Mouse (Mus musculus): Measurements from ENCODE around the gene Stk33. TPM values are rescaled to one million over a fixed set of nuclear protein-coding genes. Genes with fewer than 3 reads are reported as not detected.
A peak's percentile ranks its signal among the peaks of the same experiment; 100 is the strongest.

Stk33 gene
- polyA plus RNA-seq, 1 experiment from 2014 or later = 0.51 TPM

DNA sequence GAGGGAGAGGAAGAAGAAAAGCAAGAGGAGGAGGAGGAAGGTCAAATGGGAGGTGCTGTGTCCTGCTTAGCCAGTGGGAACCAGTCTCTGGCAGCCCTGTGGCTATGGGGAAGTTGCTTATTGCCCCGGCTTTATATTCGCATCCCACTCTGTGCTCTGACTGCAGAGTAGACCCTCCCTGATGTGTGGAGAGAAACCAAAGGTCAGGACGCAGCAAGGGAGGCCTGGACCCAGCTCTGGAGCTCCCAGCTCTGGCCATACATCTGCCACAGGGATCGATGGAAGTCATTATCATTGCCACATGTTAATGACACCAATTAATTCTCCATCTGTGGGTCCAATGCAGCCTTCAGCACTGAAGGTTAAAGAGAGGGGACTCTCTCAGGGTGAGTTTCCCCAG is 171.5 kb downstream of the Stk33 start:
- no peak overlapping the region for H3K27ac ChIP-seq (ENCODE audit: low read length)
- ATAC-seq (ENCODE audit: low FRiP score, low TSS enrichment) = no peak
- no peak overlapping the region for H3K4me2 ChIP-seq (replicated peaks; ENCODE audit: low read depth, low read length)
- 58% methylated on average over 4 of the region's 4 CpGs for WGBS
- no peak overlapping the region for H3K4me3 ChIP-seq (ENCODE audit: low read length)
- H3K9me3 ChIP-seq (ENCODE audit: low read length) = no peaks in the 10 kb centered on the region
- no peaks in the 10 kb centered on the region for H3K36me3 ChIP-seq (ENCODE audit: insufficient read depth, low read length)
- no peak overlapping the region for H3K9ac ChIP-seq (replicated peaks; ENCODE audit: low read length)
- H3K4me1 ChIP-seq (ENCODE audit: insufficient read depth, low read length) = no peaks in the 10 kb centered on the region
- no peaks in the 10 kb centered on the region for H3K27me3 ChIP-seq (ENCODE audit: insufficient read depth, low read length)

DNA sequence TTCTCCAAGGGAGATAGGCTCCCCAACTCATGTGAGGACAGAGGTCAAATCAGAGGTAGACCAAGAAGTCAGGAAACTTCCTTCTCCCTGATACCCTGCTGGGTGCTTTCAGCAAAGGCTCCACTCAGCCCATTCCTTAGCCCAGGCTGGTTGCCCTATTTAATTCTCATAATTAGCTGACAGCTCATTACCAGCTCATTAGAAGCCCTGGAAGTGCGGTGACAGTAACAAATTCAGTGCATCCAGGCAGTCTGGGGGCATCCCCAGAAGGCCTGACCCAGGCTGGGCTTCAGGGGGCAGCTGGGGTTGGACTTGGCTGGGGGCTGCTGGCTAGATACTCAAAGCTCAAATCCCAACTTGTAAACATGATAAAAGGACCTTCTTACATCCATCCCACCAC is 172.7 kb downstream of the Stk33 start:
- no peaks in the 10 kb centered on the region for H3K4me1 ChIP-seq (ENCODE audit: insufficient read depth, low read length)
- no peak overlapping the region for H3K4me2 ChIP-seq (replicated peaks; ENCODE audit: low read depth, low read length)
- H3K36me3 ChIP-seq (ENCODE audit: insufficient read depth, low read length) = no peaks in the 10 kb centered on the region
- 70% methylated on average over 1 of the region's 1 CpGs for WGBS
- no peak overlapping the region for H3K27ac ChIP-seq (ENCODE audit: low read length)
- no peak overlapping the region for H3K9ac ChIP-seq (replicated peaks; ENCODE audit: low read length)
- H3K9me3 ChIP-seq (ENCODE audit: low read length) = no peaks in the 10 kb centered on the region
- H3K27me3 ChIP-seq (ENCODE audit: insufficient read depth, low read length) = no peaks in the 10 kb centered on the region
- no peak overlapping the region for H3K4me3 ChIP-seq (ENCODE audit: low read length)
- ATAC-seq (ENCODE audit: low FRiP score, low TSS enrichment) = no peak

DNA sequence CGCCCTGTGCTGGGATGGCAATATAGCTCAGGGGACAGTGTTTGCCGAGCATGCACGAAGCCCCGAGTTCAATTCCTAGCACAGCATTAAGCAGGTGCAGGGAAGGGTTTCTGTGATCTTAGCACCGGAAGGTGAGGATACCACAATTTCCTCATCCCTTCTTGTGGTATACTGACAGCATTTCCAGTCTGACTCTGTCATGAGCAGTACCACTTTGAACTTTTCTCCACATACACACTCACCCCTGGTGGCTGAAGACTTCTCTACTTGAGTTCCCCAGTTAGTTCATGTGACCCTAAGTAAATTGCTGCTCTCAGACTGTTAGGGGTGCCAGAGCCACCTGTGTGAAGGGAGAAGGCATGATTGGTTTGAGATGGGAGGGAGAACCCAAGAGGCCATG is 173.3 kb downstream of the Stk33 start:
- WGBS = 83% methylated on average over 5 of the region's 5 CpGs

DNA sequence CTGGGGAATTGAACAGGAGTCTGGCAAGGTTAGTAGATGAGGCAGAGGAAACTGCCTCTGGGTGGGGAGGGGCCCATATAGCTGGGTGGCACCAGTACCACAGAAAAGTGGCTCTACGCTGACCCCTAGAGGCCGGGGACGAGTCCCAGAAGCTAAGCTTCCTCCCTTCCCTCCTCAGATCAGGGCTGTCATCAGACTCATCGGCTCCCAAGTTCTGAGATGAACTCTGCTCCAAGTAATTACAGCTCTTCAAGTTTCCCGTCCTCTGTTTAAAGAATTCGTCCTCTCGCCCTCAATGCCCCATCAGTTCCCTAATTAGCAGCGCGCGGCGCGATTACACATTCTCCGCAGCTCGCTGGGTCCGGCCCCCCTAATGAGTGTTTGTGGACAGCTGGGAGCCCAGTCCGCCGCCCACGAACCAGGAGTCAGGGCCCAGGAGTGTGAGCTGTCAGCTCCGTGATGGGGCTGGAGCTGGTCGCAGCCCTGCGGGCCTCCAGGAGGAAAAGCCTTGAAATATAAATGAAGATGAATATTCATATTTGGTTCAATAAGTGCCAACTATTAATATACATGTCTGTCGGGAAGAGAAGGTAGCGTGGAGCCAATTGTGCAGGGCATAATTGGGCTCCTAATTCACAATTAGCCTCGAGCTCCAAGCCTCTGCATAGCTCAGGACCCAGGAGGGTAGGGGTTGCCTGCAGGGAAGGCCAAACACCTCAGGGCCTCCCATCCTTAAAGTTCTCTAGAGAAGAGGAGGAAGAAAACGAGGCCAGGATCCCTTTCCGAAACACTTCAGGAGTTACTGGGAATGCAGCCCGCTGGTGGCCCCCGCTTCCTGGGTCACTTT is 183.2 kb downstream of the Stk33 start:
- no peaks in the 10 kb centered on the region for H3K27me3 ChIP-seq (ENCODE audit: insufficient read depth, low read length)
- no peaks in the 10 kb centered on the region for H3K9me3 ChIP-seq (ENCODE audit: low read length)
- no peak overlapping the region for H3K27ac ChIP-seq (ENCODE audit: low read length)
- WGBS = 15% methylated on average over 28 of the region's 28 CpGs
- H3K36me3 ChIP-seq (ENCODE audit: insufficient read depth, low read length) = no peaks in the 10 kb centered on the region
- peaks cover 5% of the 10 kb centered on the region; the same call in 1 of the 2 replicates for H3K4me1 ChIP-seq (ENCODE audit: insufficient read depth, low read length)
- peak; percentile 88 for ATAC-seq (ENCODE audit: low FRiP score, low TSS enrichment)
- no peak overlapping the region for H3K9ac ChIP-seq (replicated peaks; ENCODE audit: low read length)
- H3K4me2 ChIP-seq (replicated peaks; ENCODE audit: low read depth, low read length) = peak overlapping the region; percentile 27; the same call in 1 of the 2 replicates
- 0 out of 2 replicates have a peak overlapping the region, but pooled peaks have one; percentile 3 for H3K4me3 ChIP-seq (ENCODE audit: low read length)

More for the DNA sequence above, 173.3 kb downstream of the Stk33 start:
- H3K4me2 ChIP-seq (replicated peaks; ENCODE audit: low read depth, low read length) = no peak overlapping the region
- no peak overlapping the region for H3K27ac ChIP-seq (ENCODE audit: low read length)
- H3K4me3 ChIP-seq (ENCODE audit: low read length) = no peak overlapping the region
- no peaks in the 10 kb centered on the region for H3K36me3 ChIP-seq (ENCODE audit: insufficient read depth, low read length)
- H3K9ac ChIP-seq (replicated peaks; ENCODE audit: low read length) = no peak overlapping the region
- H3K27me3 ChIP-seq (ENCODE audit: insufficient read depth, low read length) = no peaks in the 10 kb centered on the region
- no peak for ATAC-seq (ENCODE audit: low FRiP score, low TSS enrichment)
- no peaks in the 10 kb centered on the region for H3K9me3 ChIP-seq (ENCODE audit: low read length)
- H3K4me1 ChIP-seq (ENCODE audit: insufficient read depth, low read length) = no peaks in the 10 kb centered on the region

DNA sequence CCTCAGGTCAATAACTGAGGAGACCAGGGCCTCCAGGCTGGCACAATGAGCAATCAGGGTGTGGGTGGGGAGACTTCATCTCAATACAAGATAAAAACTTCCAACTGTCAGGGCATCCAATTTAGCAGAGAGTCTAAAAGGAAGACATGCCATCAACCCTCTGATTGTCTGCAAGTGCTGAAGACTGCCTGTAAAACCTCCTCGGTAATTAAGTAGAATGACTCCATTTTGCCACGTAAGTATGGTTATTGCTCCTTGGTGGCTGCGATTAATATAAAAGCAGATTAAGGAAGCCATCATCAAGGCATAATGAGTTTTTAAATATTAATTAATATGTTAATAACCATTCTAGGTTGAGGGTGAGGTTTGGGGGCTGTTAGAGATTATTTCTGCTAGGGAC is 187.5 kb downstream of the Stk33 start:
- no peak for ATAC-seq (ENCODE audit: low FRiP score, low TSS enrichment)
- H3K27ac ChIP-seq (ENCODE audit: low read length) = no peak overlapping the region
- WGBS = 82% methylated on average over 3 of the region's 3 CpGs
- H3K4me2 ChIP-seq (replicated peaks; ENCODE audit: low read depth, low read length) = no peak overlapping the region
- H3K27me3 ChIP-seq (ENCODE audit: insufficient read depth, low read length) = no peaks in the 10 kb centered on the region
- H3K4me3 ChIP-seq (ENCODE audit: low read length) = no peak overlapping the region
- no peaks in the 10 kb centered on the region for H3K9me3 ChIP-seq (ENCODE audit: low read length)
- H3K9ac ChIP-seq (replicated peaks; ENCODE audit: low read length) = no peak overlapping the region
- H3K4me1 ChIP-seq (ENCODE audit: insufficient read depth, low read length) = peaks cover 5% of the 10 kb centered on the region; the same call in 1 of the 2 replicates
- H3K36me3 ChIP-seq (ENCODE audit: insufficient read depth, low read length) = no peaks in the 10 kb centered on the region

DNA sequence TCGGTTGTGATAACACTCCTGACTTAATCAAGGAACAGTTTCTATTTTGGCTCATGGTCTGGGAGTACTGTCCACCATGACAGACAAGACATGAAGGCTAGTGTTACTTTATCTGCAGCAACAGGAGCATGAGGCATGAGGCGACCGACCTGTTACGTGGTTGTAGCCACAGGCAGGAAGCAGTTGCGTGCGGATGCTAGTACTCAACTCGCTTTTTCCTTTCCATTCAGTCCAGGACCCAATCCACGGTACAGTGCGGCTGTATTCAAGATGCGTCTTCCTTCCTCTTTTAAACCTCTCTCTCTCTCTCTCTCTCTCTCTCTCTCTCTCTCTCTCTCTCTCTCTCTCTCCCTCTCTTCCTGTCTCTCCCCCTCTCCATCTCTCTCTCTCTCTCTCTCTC is 194.1 kb downstream of the Stk33 start:
- Histone ChIP-seq H3K9ac (replicated peaks; ENCODE audit: low read length) (no peak overlapping the region), H3K36me3 (ENCODE audit: insufficient read depth, low read length) (no peaks in the 10 kb centered on the region), H3K4me1 (ENCODE audit: insufficient read depth, low read length) (no peaks in the 10 kb centered on the region), H3K27ac (ENCODE audit: low read length) (no peak overlapping the region), H3K27me3 (ENCODE audit: insufficient read depth, low read length) (no peaks in the 10 kb centered on the region), H3K9me3 (ENCODE audit: low read length) (no peaks in the 10 kb centered on the region), H3K4me2 (replicated peaks; ENCODE audit: low read depth, low read length) (no peak overlapping the region), H3K4me3 (ENCODE audit: low read length) (no peak overlapping the region)
- WGBS = 96% methylated on average over 10 of the region's 10 CpGs
- ATAC-seq (ENCODE audit: low FRiP score, low TSS enrichment) = no peak

DNA sequence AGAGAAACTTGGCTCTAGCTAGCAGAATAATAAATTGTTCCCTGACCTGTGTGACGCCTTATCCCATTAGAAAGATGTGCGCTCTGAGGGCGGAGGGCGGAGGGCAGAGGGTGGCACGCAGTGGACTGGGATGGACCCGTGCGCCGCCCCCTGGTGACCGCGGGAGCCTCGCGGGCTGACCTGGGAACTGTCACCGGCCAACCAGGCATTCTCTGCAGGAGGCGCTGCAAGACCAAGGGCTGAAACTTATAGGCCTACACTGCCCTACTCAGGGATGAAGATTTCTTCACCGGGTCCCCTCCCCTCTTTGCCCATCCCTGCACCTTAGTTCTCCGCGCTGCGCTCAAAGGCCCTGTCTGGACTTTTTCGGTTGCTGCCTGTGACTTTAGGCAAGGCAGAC is 197.6 kb downstream of the Stk33 start:
- H3K27me3 ChIP-seq (ENCODE audit: insufficient read depth, low read length) = no peaks in the 10 kb centered on the region
- H3K27ac ChIP-seq (ENCODE audit: low read length) = no peak overlapping the region
- 6% methylated on average over 19 of the region's 19 CpGs for WGBS
- H3K4me3 ChIP-seq (ENCODE audit: low read length) = no peak overlapping the region
- no peak overlapping the region for H3K9ac ChIP-seq (replicated peaks; ENCODE audit: low read length)
- H3K4me2 ChIP-seq (replicated peaks; ENCODE audit: low read depth, low read length) = no peak overlapping the region
- H3K9me3 ChIP-seq (ENCODE audit: low read length) = no peaks in the 10 kb centered on the region
- H3K4me1 ChIP-seq (ENCODE audit: insufficient read depth, low read length) = no peaks in the 10 kb centered on the region
- H3K36me3 ChIP-seq (ENCODE audit: insufficient read depth, low read length) = no peaks in the 10 kb centered on the region
- ATAC-seq (ENCODE audit: low FRiP score, low TSS enrichment) = 0 out of 2 replicates have a peak, but pooled peaks have one; percentile 23

DNA sequence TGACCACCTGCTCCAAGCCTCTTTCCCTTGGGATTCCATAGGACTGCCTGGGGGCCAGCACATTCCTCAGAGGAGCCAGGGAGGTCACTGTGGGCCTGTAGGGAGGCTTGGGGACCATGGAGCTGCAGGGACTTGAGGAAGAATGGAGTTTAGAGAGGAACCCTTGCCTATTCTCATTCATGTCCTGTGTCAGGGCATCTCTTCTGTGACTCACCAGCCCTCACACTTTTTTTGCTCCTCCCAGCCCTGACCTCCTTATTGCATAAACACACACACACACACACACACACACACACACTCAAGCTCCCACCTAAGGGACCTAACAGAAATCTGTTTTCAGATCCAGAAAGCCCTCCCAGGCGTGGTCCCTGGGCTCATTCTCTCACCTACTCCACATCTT is 199.5 kb downstream of the Stk33 start:
- Histone ChIP-seq H3K4me3 (ENCODE audit: low read length) (no peak overlapping the region), H3K27ac (ENCODE audit: low read length) (no peak overlapping the region), H3K36me3 (ENCODE audit: insufficient read depth, low read length) (no peaks in the 10 kb centered on the region), H3K9ac (replicated peaks; ENCODE audit: low read length) (no peak overlapping the region), H3K4me1 (ENCODE audit: insufficient read depth, low read length) (no peaks in the 10 kb centered on the region), H3K9me3 (ENCODE audit: low read length) (no peaks in the 10 kb centered on the region), H3K27me3 (ENCODE audit: insufficient read depth, low read length) (no peaks in the 10 kb centered on the region), H3K4me2 (replicated peaks; ENCODE audit: low read depth, low read length) (no peak overlapping the region)
- WGBS = 58% methylated on average over 1 of the region's 1 CpGs
- ATAC-seq (ENCODE audit: low FRiP score, low TSS enrichment) = no peak

DNA sequence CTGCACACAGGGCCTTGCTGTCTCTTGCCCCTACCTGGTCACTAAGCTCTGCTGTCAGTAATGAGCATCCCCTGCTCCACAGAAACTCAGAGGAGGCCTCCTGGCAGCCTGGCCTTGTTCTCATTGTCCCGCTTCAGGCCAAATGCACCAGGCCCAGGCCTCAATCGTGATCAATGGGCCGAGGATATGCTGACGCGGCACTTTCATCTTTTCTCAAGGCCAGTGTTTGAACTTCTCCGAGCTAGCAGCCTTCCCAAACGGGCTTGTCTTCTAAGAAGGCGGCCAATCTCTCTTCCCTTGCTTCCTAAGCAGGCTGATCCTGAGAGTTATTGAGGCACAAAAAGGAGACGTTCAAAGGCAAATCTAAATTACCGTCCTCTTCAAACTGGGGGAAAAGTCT is 200.2 kb downstream of the Stk33 start:
- no peak overlapping the region for H3K9ac ChIP-seq (replicated peaks; ENCODE audit: low read length)
- no peak overlapping the region for H3K4me3 ChIP-seq (ENCODE audit: low read length)
- no peaks in the 10 kb centered on the region for H3K36me3 ChIP-seq (ENCODE audit: insufficient read depth, low read length)
- no peak overlapping the region for H3K27ac ChIP-seq (ENCODE audit: low read length)
- no peak overlapping the region for H3K4me2 ChIP-seq (replicated peaks; ENCODE audit: low read depth, low read length)
- ATAC-seq (ENCODE audit: low FRiP score, low TSS enrichment) = no peak
- no peaks in the 10 kb centered on the region for H3K4me1 ChIP-seq (ENCODE audit: insufficient read depth, low read length)
- H3K27me3 ChIP-seq (ENCODE audit: insufficient read depth, low read length) = no peaks in the 10 kb centered on the region
- WGBS = 81% methylated on average over 10 of the region's 10 CpGs
- no peaks in the 10 kb centered on the region for H3K9me3 ChIP-seq (ENCODE audit: low read length)

DNA sequence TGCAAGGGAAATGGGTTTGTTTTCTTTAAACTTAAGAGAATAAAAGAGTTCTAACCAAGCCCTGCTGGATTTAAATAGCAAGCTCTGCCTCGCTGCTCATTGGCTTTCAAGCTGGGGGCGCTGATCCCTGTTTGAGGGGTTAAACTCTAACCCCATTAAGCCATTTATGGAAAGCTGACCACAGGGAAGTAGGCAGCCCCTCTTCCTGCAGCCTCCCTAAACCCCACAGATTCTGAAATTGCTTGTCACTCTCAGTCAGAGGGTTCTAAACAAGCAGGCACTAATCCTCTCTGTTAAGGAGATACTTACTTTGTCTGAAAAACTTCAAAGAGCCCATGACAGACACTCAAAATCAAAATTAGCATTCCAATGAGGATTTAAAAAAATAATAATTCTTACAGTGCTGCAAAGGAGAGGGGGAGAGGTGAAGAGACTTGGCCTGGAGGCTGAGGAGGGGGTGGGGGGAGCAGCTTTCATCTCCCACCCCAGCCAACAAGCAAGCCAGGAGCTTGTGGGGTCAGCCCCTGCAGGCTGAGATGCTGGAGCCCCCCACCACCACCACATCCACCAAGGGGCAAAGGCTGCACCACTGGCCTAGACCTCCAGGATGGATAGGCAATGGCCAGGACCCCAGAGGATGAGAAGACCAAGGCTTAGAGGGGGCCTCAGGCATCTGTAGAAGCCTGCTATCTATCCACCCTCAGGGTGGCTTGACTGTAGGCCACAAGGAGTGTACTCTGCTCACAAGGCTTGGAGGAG is 203.8 kb downstream of the Stk33 start:
- no peak overlapping the region for H3K27ac ChIP-seq (ENCODE audit: low read length)
- 42% methylated on average over 2 of the region's 2 CpGs for WGBS
- no peak for ATAC-seq (ENCODE audit: low FRiP score, low TSS enrichment)
- no peaks in the 10 kb centered on the region for H3K9me3 ChIP-seq (ENCODE audit: low read length)
- no peak overlapping the region for H3K4me2 ChIP-seq (replicated peaks; ENCODE audit: low read depth, low read length)
- H3K4me3 ChIP-seq (ENCODE audit: low read length) = no peak overlapping the region
- no peaks in the 10 kb centered on the region for H3K36me3 ChIP-seq (ENCODE audit: insufficient read depth, low read length)
- H3K9ac ChIP-seq (replicated peaks; ENCODE audit: low read length) = no peak overlapping the region
- H3K4me1 ChIP-seq (ENCODE audit: insufficient read depth, low read length) = no peaks in the 10 kb centered on the region
- 0 out of 2 replicates have a peak, but pooled peaks cover 2% of the 10 kb centered on the region for H3K27me3 ChIP-seq (ENCODE audit: insufficient read depth, low read length)

Data from kidney, embryonic 16.5 days (tissue).